Mouse (Mus musculus): ENCODE results near the gene Otx2. TPM values are rescaled to one million over a fixed set of nuclear protein-coding genes. Genes with fewer than 3 reads are reported as not detected.

The Otx2 gene
- polyA plus RNA-seq, 2 experiments = 0.04 TPM; not detected in 1

DNA sequence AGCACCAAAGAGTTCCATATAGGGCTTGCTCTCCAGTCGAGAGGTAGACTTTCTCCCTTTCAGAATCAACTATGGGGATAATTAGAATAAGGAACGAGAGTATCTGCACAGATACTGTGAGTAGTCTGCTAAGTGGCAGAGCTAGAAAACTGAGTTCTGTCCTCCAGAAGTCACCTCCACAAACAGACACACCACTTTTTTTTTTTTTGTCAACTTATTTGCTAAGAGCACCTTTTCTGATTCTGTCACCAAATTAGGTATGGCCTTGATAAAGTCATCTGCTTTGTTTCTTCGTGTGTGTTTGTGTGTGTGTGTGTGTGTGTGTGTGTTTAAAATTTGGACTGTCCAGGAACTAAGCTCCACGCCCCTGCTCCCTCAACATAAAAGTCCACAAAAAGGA is 13.0 kb downstream of the Otx2 start:
- no peak for ATAC-seq (ENCODE audit: low FRiP score, low read depth)
- H3K36me3 ChIP-seq (ENCODE audit: control insufficient read depth, insufficient read depth, low read length) = no peaks in the 10 kb centered on the region
- no peak overlapping the region for H3K4me3 ChIP-seq (replicated peaks; ENCODE audit: low read length)
- no peak overlapping the region for H3K27ac ChIP-seq (replicated peaks; ENCODE audit: low read depth, low read length)
- DNase-seq (ENCODE audit: low spot score) = no peak
- no peak for TF ChIP-seq POLR2A (IDR thresholded peaks at IDR 0.05; ENCODE audit: borderline replicate concordance, extremely low read depth, insufficient read depth, insufficient read length)
- H3K9ac ChIP-seq (ENCODE audit: low read depth, low read length, severe bottlenecking) = no peak overlapping the region
- H3K27me3 ChIP-seq (ENCODE audit: control insufficient read depth, insufficient read depth, low read length) = peaks cover 98% of the 10 kb centered on the region
- H3K9me3 ChIP-seq (ENCODE audit: control insufficient read depth, low read length) = no peaks in the 10 kb centered on the region
- peaks cover 3% of the 10 kb centered on the region; the same call in 1 of the 2 replicates for H3K4me1 ChIP-seq (ENCODE audit: control insufficient read depth, insufficient read depth, low read length)
- WGBS = 69% methylated on average over 4 of the region's 4 CpGs
- H3K4me2 ChIP-seq (replicated peaks; ENCODE audit: low read depth, low read length, severe bottlenecking) = no peak overlapping the region

DNA sequence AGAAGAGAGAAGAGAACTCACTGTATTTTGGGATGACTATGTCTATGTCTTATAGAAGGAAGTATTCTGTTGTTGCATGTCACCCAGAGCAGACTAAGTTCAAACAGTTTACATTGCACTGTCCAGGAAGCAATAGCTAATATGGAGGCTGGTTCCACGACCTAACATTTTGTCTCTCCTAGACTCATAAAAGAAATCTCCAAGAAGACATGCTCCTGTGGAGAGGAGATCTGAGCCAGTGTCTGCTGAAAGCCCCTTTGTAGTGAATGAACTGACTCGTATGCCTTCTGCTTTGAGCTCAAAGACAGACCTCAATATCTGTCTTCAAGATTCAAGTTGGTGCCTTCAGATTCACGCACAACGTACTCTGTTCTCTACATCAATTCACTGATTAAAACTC is 14.0 kb downstream of the Otx2 start:
- no peak overlapping the region for H3K27ac ChIP-seq (replicated peaks; ENCODE audit: low read depth, low read length)
- no peak overlapping the region for H3K9ac ChIP-seq (ENCODE audit: low read depth, low read length, severe bottlenecking)
- TF ChIP-seq POLR2A (IDR thresholded peaks at IDR 0.05; ENCODE audit: borderline replicate concordance, extremely low read depth, insufficient read depth, insufficient read length) = no peak
- no peak overlapping the region for H3K4me2 ChIP-seq (replicated peaks; ENCODE audit: low read depth, low read length, severe bottlenecking)
- H3K4me1 ChIP-seq (ENCODE audit: control insufficient read depth, insufficient read depth, low read length) = peaks cover 3% of the 10 kb centered on the region; the same call in 1 of the 2 replicates
- ATAC-seq (ENCODE audit: low FRiP score, low read depth) = no peak
- H3K27me3 ChIP-seq (ENCODE audit: control insufficient read depth, insufficient read depth, low read length) = peaks cover 98% of the 10 kb centered on the region
- H3K36me3 ChIP-seq (ENCODE audit: control insufficient read depth, insufficient read depth, low read length) = no peaks in the 10 kb centered on the region
- H3K9me3 ChIP-seq (ENCODE audit: control insufficient read depth, low read length) = no peaks in the 10 kb centered on the region
- no peak for DNase-seq (ENCODE audit: low spot score)
- no peak overlapping the region for H3K4me3 ChIP-seq (replicated peaks; ENCODE audit: low read length)
- 62% methylated on average over 4 of the region's 4 CpGs for whole genome bisulfite sequencing

DNA sequence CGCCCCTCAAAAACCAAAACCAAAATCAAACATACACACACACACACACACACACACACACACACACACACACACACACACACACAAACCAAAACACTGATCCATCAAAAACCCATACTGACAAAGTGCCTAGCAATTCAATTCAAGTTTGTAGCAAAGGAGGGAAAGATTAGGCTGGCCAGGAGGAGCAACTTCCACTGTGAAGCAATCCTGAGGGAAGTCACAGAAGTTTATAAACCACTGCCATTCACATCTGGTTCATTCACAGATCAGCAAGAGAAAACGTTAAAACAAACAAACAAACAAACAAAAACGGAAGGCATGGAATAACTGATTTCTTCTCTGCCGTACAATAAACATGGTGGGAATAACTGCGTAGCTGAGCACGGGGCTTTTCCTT is 16.4 kb downstream of the Otx2 start:
- ATAC-seq (ENCODE audit: low FRiP score, low read depth) = no peak
- Histone ChIP-seq H3K9me3 (ENCODE audit: control insufficient read depth, low read length) (no peaks in the 10 kb centered on the region), H3K4me2 (replicated peaks; ENCODE audit: low read depth, low read length, severe bottlenecking) (no peak overlapping the region), H3K27ac (replicated peaks; ENCODE audit: low read depth, low read length) (no peak overlapping the region), H3K9ac (ENCODE audit: low read depth, low read length, severe bottlenecking) (no peak overlapping the region), H3K36me3 (ENCODE audit: control insufficient read depth, insufficient read depth, low read length) (no peaks in the 10 kb centered on the region), H3K4me1 (ENCODE audit: control insufficient read depth, insufficient read depth, low read length) (peaks cover 3% of the 10 kb centered on the region; the same call in 1 of the 2 replicates), H3K27me3 (ENCODE audit: control insufficient read depth, insufficient read depth, low read length) (peaks cover 100% of the 10 kb centered on the region), H3K4me3 (replicated peaks; ENCODE audit: low read length) (no peak overlapping the region)
- DNase-seq (ENCODE audit: low spot score) = no peak
- 66% methylated on average over 6 of the region's 6 CpGs for WGBS
- no peak for TF ChIP-seq POLR2A (IDR thresholded peaks at IDR 0.05; ENCODE audit: borderline replicate concordance, extremely low read depth, insufficient read depth, insufficient read length)

DNA sequence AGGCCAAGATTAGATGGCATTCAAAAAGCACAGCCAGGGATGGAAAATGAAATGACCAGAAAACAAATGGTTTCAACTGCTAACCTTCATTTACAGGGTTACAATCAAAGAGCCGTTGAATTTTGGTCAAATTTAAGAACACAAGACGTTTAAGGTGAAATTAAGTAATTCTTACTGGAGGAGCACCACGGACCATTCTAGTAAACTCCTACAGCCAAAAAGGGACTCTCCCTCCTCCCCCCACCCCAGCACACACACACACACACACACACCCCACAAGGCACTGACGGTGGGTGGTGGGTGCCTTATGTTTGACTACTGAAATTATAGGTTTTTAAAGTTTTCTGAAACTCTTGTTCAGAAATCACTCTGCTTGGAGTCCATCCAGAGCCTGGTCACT is 16.9 kb downstream of the Otx2 start:
- DNase-seq (ENCODE audit: low spot score) = no peak
- Histone ChIP-seq H3K4me3 (replicated peaks; ENCODE audit: low read length) (no peak overlapping the region), H3K36me3 (ENCODE audit: control insufficient read depth, insufficient read depth, low read length) (no peaks in the 10 kb centered on the region), H3K27ac (replicated peaks; ENCODE audit: low read depth, low read length) (no peak overlapping the region), H3K9me3 (ENCODE audit: control insufficient read depth, low read length) (no peaks in the 10 kb centered on the region), H3K4me2 (replicated peaks; ENCODE audit: low read depth, low read length, severe bottlenecking) (no peak overlapping the region), H3K9ac (ENCODE audit: low read depth, low read length, severe bottlenecking) (no peak overlapping the region), H3K27me3 (ENCODE audit: control insufficient read depth, insufficient read depth, low read length) (peaks cover 100% of the 10 kb centered on the region), H3K4me1 (ENCODE audit: control insufficient read depth, insufficient read depth, low read length) (no peaks in the 10 kb centered on the region)
- no peak for ATAC-seq (ENCODE audit: low FRiP score, low read depth)
- no peak for TF ChIP-seq POLR2A (IDR thresholded peaks at IDR 0.05; ENCODE audit: borderline replicate concordance, extremely low read depth, insufficient read depth, insufficient read length)
- WGBS = 44% methylated on average over 4 of the region's 4 CpGs

DNA sequence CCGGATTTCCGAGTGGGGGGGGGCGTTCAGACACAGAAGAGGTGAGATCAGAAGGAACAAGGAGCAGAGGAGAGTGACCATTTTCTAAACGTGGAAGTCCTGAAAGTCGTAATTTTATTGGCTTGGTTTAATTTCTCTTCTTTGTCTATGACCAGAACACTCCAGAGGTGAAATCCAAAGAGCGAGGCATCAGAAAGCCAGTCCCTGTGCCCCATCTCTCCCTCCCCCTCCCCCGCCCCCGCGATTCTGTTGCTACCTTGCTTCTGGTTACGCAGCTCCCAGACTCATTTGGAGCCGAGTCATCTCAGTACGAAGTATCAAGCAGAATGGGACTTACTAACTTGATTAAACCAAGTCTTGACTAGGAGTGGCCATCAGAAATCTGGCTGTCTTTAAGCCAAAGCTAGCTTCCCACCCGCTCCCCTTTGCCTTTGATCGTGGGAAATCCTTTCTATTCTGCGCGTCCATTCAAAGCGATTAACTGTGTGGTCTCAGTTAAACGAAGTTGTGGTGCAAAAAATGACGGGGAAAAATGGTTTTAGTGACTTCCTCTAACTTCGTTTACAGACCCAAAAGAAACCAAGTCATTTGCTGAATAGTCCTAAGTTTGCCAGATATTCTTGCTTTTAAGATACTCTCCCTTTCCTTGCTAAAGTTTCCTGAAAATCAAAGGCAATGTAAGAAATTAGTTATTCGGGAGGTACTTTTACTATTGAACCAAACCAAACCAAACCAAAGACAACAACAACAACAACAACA is 17.6 kb downstream of the Otx2 start:
- DNase-seq (ENCODE audit: low spot score) = no peak
- H3K9ac ChIP-seq (ENCODE audit: low read depth, low read length, severe bottlenecking) = no peak overlapping the region
- ATAC-seq (ENCODE audit: low FRiP score, low read depth) = no peak
- no peaks in the 10 kb centered on the region for H3K36me3 ChIP-seq (ENCODE audit: control insufficient read depth, insufficient read depth, low read length)
- no peak overlapping the region for H3K27ac ChIP-seq (replicated peaks; ENCODE audit: low read depth, low read length)
- H3K4me2 ChIP-seq (replicated peaks; ENCODE audit: low read depth, low read length, severe bottlenecking) = no peak overlapping the region
- H3K4me1 ChIP-seq (ENCODE audit: control insufficient read depth, insufficient read depth, low read length) = no peaks in the 10 kb centered on the region
- no peaks in the 10 kb centered on the region for H3K9me3 ChIP-seq (ENCODE audit: control insufficient read depth, low read length)
- WGBS = 6% methylated on average over 21 of the region's 21 CpGs
- TF ChIP-seq POLR2A (IDR thresholded peaks at IDR 0.05; ENCODE audit: borderline replicate concordance, extremely low read depth, insufficient read depth, insufficient read length) = no peak
- H3K27me3 ChIP-seq (ENCODE audit: control insufficient read depth, insufficient read depth, low read length) = peaks cover 100% of the 10 kb centered on the region
- H3K4me3 ChIP-seq (replicated peaks; ENCODE audit: low read length) = no peak overlapping the region
